Mouse (Mus musculus) bone marrow macrophage, adult 2 months (primary cell): ENCODE measurements around the gene Arf3.

Experiments used
- CTCF ChIP-seq: IDR thresholded peaks from 2 replicates; pipeline ENCODE4 v1.5.1; 2012; ENCODE audit warnings: low read depth, mild to moderate bottlenecking, low read length, moderate library complexity
- POLR2A ChIP-seq: IDR thresholded peaks from 2 replicates; pipeline ENCODE4 v1.6.1; 2012; ENCODE audit warnings: mild to moderate bottlenecking, low read depth, low read length, borderline replicate concordance

DNA sequence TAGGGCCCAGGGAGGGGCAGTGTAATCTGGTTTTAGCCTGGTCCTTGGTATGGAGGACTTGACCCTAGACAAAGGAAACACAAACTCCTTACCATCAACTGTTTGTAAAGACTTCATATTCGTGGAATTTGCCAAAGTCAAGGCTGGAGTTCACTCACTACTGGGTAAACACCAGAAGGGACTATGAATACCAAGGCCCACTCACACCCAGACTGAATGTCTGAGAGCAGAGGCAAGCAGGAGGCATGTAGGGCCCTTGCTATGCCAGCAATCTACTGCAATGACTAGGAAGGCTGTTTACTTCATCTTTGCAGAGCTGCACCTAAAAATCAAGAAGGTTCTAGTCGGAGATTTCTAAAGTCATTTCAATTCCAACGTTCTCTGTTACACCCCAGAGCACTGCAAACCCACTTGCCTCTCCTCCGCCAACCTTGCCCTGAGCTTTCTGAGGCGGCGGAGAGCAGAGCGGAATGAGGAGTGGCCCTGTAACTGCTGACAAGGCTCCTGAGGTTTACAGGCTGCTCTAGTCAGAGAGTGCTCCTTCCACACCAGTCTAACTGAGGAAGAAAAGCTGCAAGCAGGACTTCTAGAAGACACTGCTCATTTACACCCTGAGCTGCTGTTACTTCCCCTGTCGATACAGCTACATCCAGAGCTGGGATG lies 20.1 kb downstream of the Arf3 start:
- TF ChIP-seq CTCF: no peak
- no peak for TF ChIP-seq POLR2A
